Mouse (Mus musculus): ENCODE results near the gene Gstm5. TPM values are rescaled to one million over a fixed set of nuclear protein-coding genes. Genes with fewer than 3 reads are reported as not detected.

The Gstm5 gene
- polyA plus RNA-seq, 1 experiment from 2014 or later = 150 TPM

- Histone ChIP-seq H3K27ac (replicated peaks in 1 of 2; ENCODE audit: control insufficient read depth in 1 of 2, insufficient read depth in 1 of 2, low read depth in 2 of 2, low read length in 2 of 2) (no peak overlapping the region), H3K9ac (ENCODE audit: low read length) (no peak overlapping the region), H3K27me3 (ENCODE audit: control insufficient read depth, insufficient read depth, low read length) (no peaks in the 10 kb centered on the region), H3K4me3 (ENCODE audit: control insufficient read depth in 1 of 2, insufficient read depth in 1 of 2, low read depth in 1 of 2, low read length in 2 of 2) (no peak overlapping the region), H3K9me3 (ENCODE audit: control insufficient read depth, low read length) (no peaks in the 10 kb centered on the region), H3K4me2 (ENCODE audit: low read length) (no peak overlapping the region), H3K36me3 (ENCODE audit: control insufficient read depth, insufficient read depth, low read length) (no peaks in the 10 kb centered on the region), H3K4me1 (ENCODE audit: control insufficient read depth in 2 of 2, insufficient read depth in 2 of 2, low read length in 2 of 2) (no peaks in the 10 kb centered on the region)
- ATAC-seq (ENCODE audit: insufficient number of reproducible peaks, insufficient read depth, low FRiP score, low read depth) = 0 out of 2 replicates have a peak, but pooled peaks have one; percentile 43
- WGBS = 9% methylated on average over 2 of the region's 2 CpGs
Measured at GRCm38 (mm10) chr3:107863898-107864603, 31.6 kb upstream of the Gstm5 start.

GRCm38 (mm10) chr3:107865364-107866091 lies 30.1 kb upstream of the Gstm5 start:
- Histone ChIP-seq H3K27ac (replicated peaks in 1 of 2; ENCODE audit: control insufficient read depth in 1 of 2, insufficient read depth in 1 of 2, low read depth in 2 of 2, low read length in 2 of 2) (no peak overlapping the region), H3K9me3 (ENCODE audit: control insufficient read depth, low read length) (no peaks in the 10 kb centered on the region), H3K4me3 (ENCODE audit: control insufficient read depth in 1 of 2, insufficient read depth in 1 of 2, low read depth in 1 of 2, low read length in 2 of 2) (no peak overlapping the region), H3K9ac (ENCODE audit: low read length) (no peak overlapping the region), H3K27me3 (ENCODE audit: control insufficient read depth, insufficient read depth, low read length) (no peaks in the 10 kb centered on the region), H3K4me2 (ENCODE audit: low read length) (no peak overlapping the region), H3K36me3 (ENCODE audit: control insufficient read depth, insufficient read depth, low read length) (no peaks in the 10 kb centered on the region), H3K4me1 (ENCODE audit: control insufficient read depth in 2 of 2, insufficient read depth in 2 of 2, low read length in 2 of 2) (no peaks in the 10 kb centered on the region)
- 64% methylated on average over 10 of the region's 10 CpGs for WGBS
- no peak for ATAC-seq (ENCODE audit: insufficient number of reproducible peaks, insufficient read depth, low FRiP score, low read depth)

GRCm38 (mm10) chr3:107867086-107867485 lies 28.5 kb upstream of the Gstm5 start:
- Histone ChIP-seq H3K36me3 (ENCODE audit: control insufficient read depth, insufficient read depth, low read length) (no peaks in the 10 kb centered on the region), H3K9me3 (ENCODE audit: control insufficient read depth, low read length) (no peaks in the 10 kb centered on the region), H3K9ac (ENCODE audit: low read length) (no peak overlapping the region), H3K27ac (replicated peaks in 1 of 2; ENCODE audit: control insufficient read depth in 1 of 2, insufficient read depth in 1 of 2, low read depth in 2 of 2, low read length in 2 of 2) (no peak overlapping the region), H3K4me3 (ENCODE audit: control insufficient read depth in 1 of 2, insufficient read depth in 1 of 2, low read depth in 1 of 2, low read length in 2 of 2) (no peak overlapping the region), H3K27me3 (ENCODE audit: control insufficient read depth, insufficient read depth, low read length) (no peaks in the 10 kb centered on the region), H3K4me1 (ENCODE audit: control insufficient read depth in 2 of 2, insufficient read depth in 2 of 2, low read length in 2 of 2) (no peaks in the 10 kb centered on the region), H3K4me2 (ENCODE audit: low read length) (no peak overlapping the region)
- ATAC-seq (ENCODE audit: insufficient number of reproducible peaks, insufficient read depth, low FRiP score, low read depth) = peak; percentile 37; the same call in 1 of the 2 replicates
- WGBS = 3% methylated on average over 8 of the region's 8 CpGs

GRCm38 (mm10) chr3:107868452-107868851 lies 27.2 kb upstream of the Gstm5 start:
- H3K9ac ChIP-seq (ENCODE audit: low read length) = no peak overlapping the region
- H3K4me1 ChIP-seq (ENCODE audit: control insufficient read depth in 2 of 2, insufficient read depth in 2 of 2, low read length in 2 of 2) = no peaks in the 10 kb centered on the region
- no peaks in the 10 kb centered on the region for H3K36me3 ChIP-seq (ENCODE audit: control insufficient read depth, insufficient read depth, low read length)
- H3K4me2 ChIP-seq (ENCODE audit: low read length) = no peak overlapping the region
- no peak overlapping the region for H3K4me3 ChIP-seq (ENCODE audit: control insufficient read depth in 1 of 2, insufficient read depth in 1 of 2, low read depth in 1 of 2, low read length in 2 of 2)
- H3K27ac ChIP-seq (replicated peaks in 1 of 2; ENCODE audit: control insufficient read depth in 1 of 2, insufficient read depth in 1 of 2, low read depth in 2 of 2, low read length in 2 of 2) = no peak overlapping the region
- no peaks in the 10 kb centered on the region for H3K27me3 ChIP-seq (ENCODE audit: control insufficient read depth, insufficient read depth, low read length)
- ATAC-seq (ENCODE audit: insufficient number of reproducible peaks, insufficient read depth, low FRiP score, low read depth) = no peak
- H3K9me3 ChIP-seq (ENCODE audit: control insufficient read depth, low read length) = no peaks in the 10 kb centered on the region
- 86% methylated on average over 22 of the region's 22 CpGs for WGBS

- Histone ChIP-seq H3K4me3 (ENCODE audit: control insufficient read depth in 1 of 2, insufficient read depth in 1 of 2, low read depth in 1 of 2, low read length in 2 of 2) (no peak overlapping the region), H3K4me1 (ENCODE audit: control insufficient read depth in 2 of 2, insufficient read depth in 2 of 2, low read length in 2 of 2) (no peaks in the 10 kb centered on the region), H3K27ac (replicated peaks in 1 of 2; ENCODE audit: control insufficient read depth in 1 of 2, insufficient read depth in 1 of 2, low read depth in 2 of 2, low read length in 2 of 2) (no peak overlapping the region), H3K36me3 (ENCODE audit: control insufficient read depth, insufficient read depth, low read length) (no peaks in the 10 kb centered on the region), H3K4me2 (ENCODE audit: low read length) (no peak overlapping the region), H3K27me3 (ENCODE audit: control insufficient read depth, insufficient read depth, low read length) (no peaks in the 10 kb centered on the region), H3K9ac (ENCODE audit: low read length) (no peak overlapping the region), H3K9me3 (ENCODE audit: control insufficient read depth, low read length) (no peaks in the 10 kb centered on the region)
- ATAC-seq (ENCODE audit: insufficient number of reproducible peaks, insufficient read depth, low FRiP score, low read depth) = no peak
- 69% methylated on average over 7 of the region's 7 CpGs for WGBS
Measured at GRCm38 (mm10) chr3:107869097-107869496, 26.5 kb upstream of the Gstm5 start.

GRCm38 (mm10) chr3:107869925-107870324 lies 25.7 kb upstream of the Gstm5 start:
- no peaks in the 10 kb centered on the region for H3K4me1 ChIP-seq (ENCODE audit: control insufficient read depth in 2 of 2, insufficient read depth in 2 of 2, low read length in 2 of 2)
- no peak overlapping the region for H3K4me3 ChIP-seq (ENCODE audit: control insufficient read depth in 1 of 2, insufficient read depth in 1 of 2, low read depth in 1 of 2, low read length in 2 of 2)
- no peaks in the 10 kb centered on the region for H3K9me3 ChIP-seq (ENCODE audit: control insufficient read depth, low read length)
- no peak overlapping the region for H3K27ac ChIP-seq (replicated peaks in 1 of 2; ENCODE audit: control insufficient read depth in 1 of 2, insufficient read depth in 1 of 2, low read depth in 2 of 2, low read length in 2 of 2)
- no peaks in the 10 kb centered on the region for H3K36me3 ChIP-seq (ENCODE audit: control insufficient read depth, insufficient read depth, low read length)
- no peak overlapping the region for H3K4me2 ChIP-seq (ENCODE audit: low read length)
- WGBS = 71% methylated on average over 4 of the region's 4 CpGs
- H3K27me3 ChIP-seq (ENCODE audit: control insufficient read depth, insufficient read depth, low read length) = no peaks in the 10 kb centered on the region
- no peak overlapping the region for H3K9ac ChIP-seq (ENCODE audit: low read length)
- ATAC-seq (ENCODE audit: insufficient number of reproducible peaks, insufficient read depth, low FRiP score, low read depth) = no peak

GRCm38 (mm10) chr3:107873335-107874251 lies 22.0 kb upstream of the Gstm5 start:
- Histone ChIP-seq H3K36me3 (ENCODE audit: control insufficient read depth, insufficient read depth, low read length) (no peaks in the 10 kb centered on the region), H3K9ac (ENCODE audit: low read length) (no peak overlapping the region), H3K9me3 (ENCODE audit: control insufficient read depth, low read length) (no peaks in the 10 kb centered on the region), H3K4me3 (ENCODE audit: control insufficient read depth in 1 of 2, insufficient read depth in 1 of 2, low read depth in 1 of 2, low read length in 2 of 2) (no peak overlapping the region), H3K27me3 (ENCODE audit: control insufficient read depth, insufficient read depth, low read length) (no peaks in the 10 kb centered on the region), H3K4me2 (ENCODE audit: low read length) (0 out of 2 replicates have a peak overlapping the region, but pooled peaks have one; percentile 8), H3K4me1 (ENCODE audit: control insufficient read depth in 2 of 2, insufficient read depth in 2 of 2, low read length in 2 of 2) (peaks cover 0 to 3% of the 10 kb centered on the region in 2 experiments; a peak in 1 of 4 replicates), H3K27ac (replicated peaks in 1 of 2; ENCODE audit: control insufficient read depth in 1 of 2, insufficient read depth in 1 of 2, low read depth in 2 of 2, low read length in 2 of 2) (no peak overlapping the region)
- no peak for ATAC-seq (ENCODE audit: insufficient number of reproducible peaks, insufficient read depth, low FRiP score, low read depth)
- WGBS = 62% methylated on average over 24 of the region's 24 CpGs
